Mouse (Mus musculus) limb, embryonic 13.5 days (tissue): Measurements from ENCODE around the gene Mettl21a. TPM values are rescaled to one million over a fixed set of nuclear protein-coding genes. Genes with fewer than 3 reads are reported as not detected.
"Not testable (repeated sequence)": the region's sequence is repeated elsewhere in the genome, so short reads cannot be mapped to it uniquely, and the experiment has no call there.

Source experiments
- ATAC-seq: fragments of 200-750 bp; cut with Nextera tagmentation; 2 replicates; pipeline ENCODE4 v1.8.0; 2017; ENCODE audit warnings: low read depth, moderate number of reproducible peaks, moderate TSS enrichment; ENCODE audit not compliant: low FRiP score
- H3K27ac ChIP-seq: fragments of 300-500 bp; sonication (generic); 2 replicates; pipeline ENCODE4 v1.5.1; 2015; ENCODE audit warnings: inconsistent platforms, mild to moderate bottlenecking, moderate library complexity
- H3K27me3 ChIP-seq: fragments of 300-500 bp; sonication (generic); 2 replicates; pipeline ENCODE4 v1.6.1; 2015; ENCODE audit warnings: mild to moderate bottlenecking, inconsistent platforms
- H3K36me3 ChIP-seq: fragments of 300-500 bp; sonication (generic); 2 replicates; pipeline ENCODE4 v1.6.1; 2015; ENCODE audit warnings: inconsistent platforms, mild to moderate bottlenecking, moderate library complexity
- H3K4me1 ChIP-seq: fragments of 300-500 bp; sonication (generic); 2 replicates; pipeline ENCODE4 v1.6.1; 2015; ENCODE audit warnings: inconsistent platforms
- H3K4me2 ChIP-seq: fragments of 300-500 bp; sonication (generic); replicated peaks from 2 replicates; pipeline ENCODE4 v1.6.1; 2015; ENCODE audit warnings: inconsistent platforms, mild to moderate bottlenecking, moderate library complexity
- H3K4me3 ChIP-seq: fragments of 300-500 bp; sonication (generic); 2 replicates; pipeline ENCODE4 v1.5.1; 2015; ENCODE audit warnings: moderate library complexity, mild to moderate bottlenecking, inconsistent platforms
- H3K9ac ChIP-seq: fragments of 300-500 bp; sonication (generic); 2 replicates; pipeline ENCODE4 v1.6.1; 2015; ENCODE audit warnings: mild to moderate bottlenecking, inconsistent platforms
- H3K9me3 ChIP-seq: fragments of 300-500 bp; sonication (generic); 2 replicates; pipeline ENCODE4 v1.6.1; 2016; ENCODE audit warnings: inconsistent platforms
- WGBS: fragments of 180-500 bp; shearing (Covaris S2); methylation state at CpG from one replicate; pipeline ENCODE4 v1.1.7; 2015; 5-methylcytosine and 5-hydroxymethylcytosine counted together
- polyA plus RNA-seq: library from polyadenylated mRNA; unstranded; fragments of >200 nt; fragmentation: Nextera tagmentation; extraction: Ambion mirVana; gene quantifications from 2 replicates; pipeline ENCODE4 v1.2.1, GENCODE M21; 2015

Mettl21a gene
- polyA plus RNA-seq, 1 experiment from 2014 or later, result 27.2 TPM

GRCm38 (mm10) chr1:64609145-64609544 lies 7.9 kb downstream of the Mettl21a start:
- no peak for ATAC-seq
- no peak overlapping the region for H3K4me3 ChIP-seq
- 78% methylated on average over 4 of the region's 4 CpGs for WGBS
- no peak overlapping the region for H3K4me2 ChIP-seq
- no peaks in the 10 kb centered on the region for H3K4me1 ChIP-seq
- H3K9ac ChIP-seq, result no peak overlapping the region
- no peak overlapping the region for H3K27ac ChIP-seq
- no peaks in the 10 kb centered on the region for H3K27me3 ChIP-seq
- H3K36me3 ChIP-seq, result peaks cover 67% of the 10 kb centered on the region
- H3K9me3 ChIP-seq, result no peaks in the 10 kb centered on the region

GRCm38 (mm10) chr1:64603381-64603780 lies 13.7 kb downstream of the Mettl21a start:
- H3K4me1 ChIP-seq, result no peaks in the 10 kb centered on the region
- ATAC-seq, result no peak
- H3K36me3 ChIP-seq, result peaks cover 50% of the 10 kb centered on the region
- no peaks in the 10 kb centered on the region for H3K9me3 ChIP-seq
- H3K27me3 ChIP-seq, result no peaks in the 10 kb centered on the region
- H3K4me3 ChIP-seq, result no peak overlapping the region
- H3K9ac ChIP-seq, result no peak overlapping the region
- 84% methylated on average over 5 of the region's 5 CpGs for WGBS
- H3K4me2 ChIP-seq, result no peak overlapping the region
- no peak overlapping the region for H3K27ac ChIP-seq

- Histone ChIP-seq H3K27ac (no peak overlapping the region), H3K36me3 (peaks cover 54% of the 10 kb centered on the region), H3K9ac (no peak overlapping the region), H3K4me3 (no peak overlapping the region), H3K27me3 (no peaks in the 10 kb centered on the region), H3K4me2 (no peak overlapping the region), H3K9me3 (no peaks in the 10 kb centered on the region), H3K4me1 (no peaks in the 10 kb centered on the region)
- 87% methylated on average over 6 of the region's 6 CpGs for whole genome bisulfite sequencing
- ATAC-seq, result no peak
These were observed 15.7 kb downstream of the Mettl21a start for GRCm38 (mm10) chr1:64601242-64601842.

GRCm38 (mm10) chr1:64600413-64601077 lies 16.5 kb downstream of the Mettl21a start:
- Histone ChIP-seq H3K27ac (no peak overlapping the region), H3K9ac (no peak overlapping the region), H3K27me3 (no peaks in the 10 kb centered on the region), H3K4me2 (no peak overlapping the region), H3K36me3 (peaks cover 58% of the 10 kb centered on the region), H3K4me1 (no peaks in the 10 kb centered on the region), H3K9me3 (no peaks in the 10 kb centered on the region), H3K4me3 (no peak overlapping the region)
- ATAC-seq, result no peak
- 88% methylated on average over 7 of the region's 7 CpGs for WGBS

- Histone ChIP-seq H3K27ac (no peak overlapping the region), H3K9me3 (no peaks in the 10 kb centered on the region), H3K4me3 (no peak overlapping the region), H3K4me1 (no peaks in the 10 kb centered on the region), H3K4me2 (no peak overlapping the region), H3K27me3 (no peaks in the 10 kb centered on the region), H3K36me3 (peaks cover 54% of the 10 kb centered on the region), H3K9ac (no peak overlapping the region)
- 59% methylated on average over 5 of the region's 5 CpGs for WGBS
- ATAC-seq, result no peak
These were observed 18.1 kb downstream of the Mettl21a start for GRCm38 (mm10) chr1:64598926-64599325.

GRCm38 (mm10) chr1:64578801-64579200 lies 38.2 kb downstream of the Mettl21a start:
- H3K36me3 ChIP-seq, result peaks cover 60% of the 10 kb centered on the region

GRCm38 (mm10) chr1:64577911-64578310 lies 39.1 kb downstream of the Mettl21a start:
- not testable (repeated sequence) for H3K27ac ChIP-seq, H3K4me3 ChIP-seq, H3K4me1 ChIP-seq, H3K9ac ChIP-seq, H3K4me2 ChIP-seq, ATAC-seq, H3K9me3 ChIP-seq, H3K27me3 ChIP-seq
- peaks cover 64% of the 10 kb centered on the region for H3K36me3 ChIP-seq
- 44% methylated on average over 9 of the region's 9 CpGs for WGBS

More at GRCm38 (mm10) chr1:64578801-64579200, 38.2 kb downstream of the Mettl21a start:
- H3K27me3 ChIP-seq, result no peaks in the 10 kb centered on the region
- no peak overlapping the region for H3K4me2 ChIP-seq
- no peaks in the 10 kb centered on the region for H3K4me1 ChIP-seq
- H3K9ac ChIP-seq, result no peak overlapping the region
- H3K9me3 ChIP-seq, result no peaks in the 10 kb centered on the region
- WGBS, result 85% methylated on average over 3 of the region's 3 CpGs
- ATAC-seq, result no peak
- no peak overlapping the region for H3K4me3 ChIP-seq
- no peak overlapping the region for H3K27ac ChIP-seq

GRCm38 (mm10) chr1:64576732-64577131 lies 40.3 kb downstream of the Mettl21a start:
- no peaks in the 10 kb centered on the region for H3K27me3 ChIP-seq
- H3K9me3 ChIP-seq, result no peaks in the 10 kb centered on the region
- WGBS, result 89% methylated on average over 2 of the region's 2 CpGs
- no peak overlapping the region for H3K4me3 ChIP-seq
- no peak overlapping the region for H3K9ac ChIP-seq
- H3K4me2 ChIP-seq, result no peak overlapping the region
- no peaks in the 10 kb centered on the region for H3K4me1 ChIP-seq
- H3K36me3 ChIP-seq, result peaks cover 58% of the 10 kb centered on the region
- no peak overlapping the region for H3K27ac ChIP-seq
- ATAC-seq, result no peak

- 84% methylated on average over 7 of the region's 7 CpGs for WGBS
- H3K36me3 ChIP-seq, result peaks cover 54% of the 10 kb centered on the region
- H3K4me2 ChIP-seq, result no peak overlapping the region
- no peaks in the 10 kb centered on the region for H3K9me3 ChIP-seq
- no peaks in the 10 kb centered on the region for H3K4me1 ChIP-seq
- H3K4me3 ChIP-seq, result no peak overlapping the region
- no peaks in the 10 kb centered on the region for H3K27me3 ChIP-seq
- ATAC-seq, result no peak
- no peak overlapping the region for H3K27ac ChIP-seq
- H3K9ac ChIP-seq, result no peak overlapping the region
These were observed 41.0 kb downstream of the Mettl21a start for GRCm38 (mm10) chr1:64576022-64576421.

GRCm38 (mm10) chr1:64568206-64568605 lies 48.8 kb downstream of the Mettl21a start:
- Histone ChIP-seq H3K36me3 (peaks cover 54% of the 10 kb centered on the region), H3K4me3 (no peak overlapping the region), H3K27me3 (no peaks in the 10 kb centered on the region), H3K9ac (no peak overlapping the region), H3K4me1 (no peaks in the 10 kb centered on the region), H3K4me2 (no peak overlapping the region), H3K9me3 (no peaks in the 10 kb centered on the region), H3K27ac (no peak overlapping the region)
- ATAC-seq, result no peak

GRCm38 (mm10) chr1:64560105-64560504 lies 56.9 kb downstream of the Mettl21a start:
- Histone ChIP-seq H3K4me3 (no peak overlapping the region), H3K4me2 (no peak overlapping the region), H3K27ac (no peak overlapping the region), H3K36me3 (peaks cover 50% of the 10 kb centered on the region), H3K4me1 (no peaks in the 10 kb centered on the region), H3K9me3 (no peaks in the 10 kb centered on the region), H3K27me3 (no peaks in the 10 kb centered on the region), H3K9ac (no peak overlapping the region)
- WGBS, result 91% methylated on average over 3 of the region's 3 CpGs
- ATAC-seq, result no peak
